Mouse (Mus musculus) adrenal gland (tissue): ENCODE data around the gene Dazap2.
"Not testable (repeated sequence)": the region's sequence is repeated elsewhere in the genome, so short reads cannot be mapped to it uniquely, and the experiment has no call there.

Experiments used
- intact Hi-C: fragments of 180-260 bp; cut with DNase I; formaldehyde crosslinking; loops from one replicate; pipeline ENCODE4 v1.15.1; 2025

The Dazap2 gene

GRCm38 (mm10) chr15:100606677-100607076 lies 8.5 kb upstream of the Dazap2 start:
- intact Hi-C loops, result not testable (repeated sequence)

GRCm38 (mm10) chr15:100611951-100612350 lies 3.2 kb upstream of the Dazap2 start:
- intact Hi-C loops, result loop anchor here (5.0 kb wide), 3 partner anchors 60 to 155 kb away; partner anchors contain the start of gene Tfcp2

- intact Hi-C loops, result loop anchor here (5.0 kb wide), 3 partner anchors 60 to 155 kb away; partner anchors contain the start of gene Tfcp2
Measured at GRCm38 (mm10) chr15:100612432-100612831, 2.7 kb upstream of the Dazap2 start.

GRCm38 (mm10) chr15:100613584-100613983 lies 1.6 kb upstream of the Dazap2 start:
- intact Hi-C loops, result loop anchor here (5.0 kb wide), 3 partner anchors 61 to 156 kb away; partner anchors contain the start of gene Tfcp2

GRCm38 (mm10) chr15:100614218-100614995 lies 742 bp upstream of the Dazap2 start:
- intact Hi-C loops, result loop anchor here (2.0 to 5.0 kb wide), 4 partner anchors 62 to 157 kb away; partner anchors contain the start of gene Tfcp2

- intact Hi-C loops, result loop anchor here (2.0 kb wide), 1 partner anchor 67 kb away; no protein-coding TSS in a partner anchor
Measured at GRCm38 (mm10) chr15:100615825-100616220, 674 bp downstream of the Dazap2 start.

- intact Hi-C loops, result no loop called here
Measured at GRCm38 (mm10) chr15:100616221-100616620, 1.1 kb downstream of the Dazap2 start.

- intact Hi-C loops, result no loop called here
Measured at GRCm38 (mm10) chr15:100619200-100619599, 4.1 kb downstream of the Dazap2 start.

- intact Hi-C loops, result not testable (repeated sequence)
Measured at GRCm38 (mm10) chr15:100621671-100622070, 6.5 kb downstream of the Dazap2 start.

- intact Hi-C loops, result no loop called here
Measured at GRCm38 (mm10) chr15:100622164-100622563, 7.0 kb downstream of the Dazap2 start.

GRCm38 (mm10) chr15:100623754-100624153 lies 8.6 kb downstream of the Dazap2 start:
- intact Hi-C loops, result no loop called here

GRCm38 (mm10) chr15:100624435-100624834 lies 9.3 kb downstream of the Dazap2 start:
- intact Hi-C loops, result no loop called here

- intact Hi-C loops, result no loop called here
Measured at GRCm38 (mm10) chr15:100627287-100627686, 12.1 kb downstream of the Dazap2 start.

- intact Hi-C loops, result no loop called here
Measured at GRCm38 (mm10) chr15:100627774-100628370, 12.7 kb downstream of the Dazap2 start.

GRCm38 (mm10) chr15:100628797-100629196 lies 13.6 kb downstream of the Dazap2 start:
- intact Hi-C loops, result no loop called here

GRCm38 (mm10) chr15:100630126-100630525 lies 15.0 kb downstream of the Dazap2 start:
- intact Hi-C loops, result loop anchor here (5.0 kb wide), 1 partner anchor 42 kb away; no protein-coding TSS in a partner anchor

- intact Hi-C loops, result loop anchor here (5.0 kb wide), 1 partner anchor 41 kb away; no protein-coding TSS in a partner anchor
Measured at GRCm38 (mm10) chr15:100631454-100632170, 16.5 kb downstream of the Dazap2 start.

GRCm38 (mm10) chr15:100632323-100632722 lies 17.2 kb downstream of the Dazap2 start:
- intact Hi-C loops, result loop anchor here (5.0 kb wide), 1 partner anchor 40 kb away; no protein-coding TSS in a partner anchor

- intact Hi-C loops, result loop anchor here (5.0 kb wide), 1 partner anchor 39 kb away; no protein-coding TSS in a partner anchor
Measured at GRCm38 (mm10) chr15:100633341-100633740, 18.2 kb downstream of the Dazap2 start.

GRCm38 (mm10) chr15:100635239-100635638 lies 20.1 kb downstream of the Dazap2 start:
- intact Hi-C loops, result loop anchor here (5.0 kb wide), 1 partner anchor 47 kb away; no protein-coding TSS in a partner anchor
